Comparison of ENCODE assay signal across 21 mouse cellular contexts in the genomic region with DNA sequence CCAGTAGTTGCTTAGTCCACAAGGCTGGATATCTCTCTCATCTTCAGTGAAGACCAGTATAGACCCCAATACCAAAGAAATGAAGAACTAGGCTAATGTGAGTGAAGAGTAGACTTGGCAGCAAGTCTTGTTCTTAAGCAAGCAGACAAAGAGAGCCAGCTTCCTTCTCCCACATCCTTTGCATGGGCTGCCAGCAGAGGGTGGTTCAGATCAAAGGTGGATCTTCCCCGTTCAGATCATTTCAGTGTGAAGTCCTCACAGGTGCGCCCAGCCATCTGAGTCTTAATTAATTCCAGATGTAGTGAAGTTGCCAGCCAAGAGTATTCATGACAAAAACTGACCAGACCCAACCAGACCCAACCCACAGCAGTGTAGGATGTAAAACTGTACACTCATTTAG. TPM values are rescaled to one million over a fixed set of nuclear protein-coding genes. Genes with fewer than 3 reads are reported as not detected.
"Had no signal": no experiment of that assay in that cellular context is flagged by ENCODE, and none has a peak within 500 bp of the region (broad histone marks: within the 10 kb centered on the region; RNA-seq: fewer than 3 reads in every experiment).

No protein-coding gene starts in this region.

- H3K36me3 ChIP-seq: midbrain, embryonic 15.5 days had no signal

- H3K27me3 ChIP-seq: liver, embryonic 15.5 days; midbrain, embryonic 15.5 days; stomach, embryonic 15.5 days had no signal

- ATAC-seq: intestine, postnatal 0 days; midbrain, embryonic 15.5 days had no signal

- H3K9ac ChIP-seq: liver, embryonic 15.5 days; lung, embryonic 14.5 days; midbrain, embryonic 15.5 days; stomach, embryonic 15.5 days had no signal

- H3K4me1 ChIP-seq: midbrain, embryonic 15.5 days; stomach, embryonic 15.5 days had no signal

- H3K4me3 ChIP-seq: left cerebral cortex, adult 2 months; limb, embryonic 10.5 days; liver, embryonic 15.5 days; megakaryocyte, embryonic 14.5 days; midbrain, embryonic 15.5 days; stomach, embryonic 15.5 days had no signal

- H3K27ac ChIP-seq: kidney, postnatal 0 days; left cerebral cortex, adult 2 months; limb, embryonic 10.5 days; liver, embryonic 15.5 days; macrophage; midbrain, embryonic 15.5 days; stomach, embryonic 15.5 days had no signal

- H3K4me2 ChIP-seq: liver, embryonic 11.5 days; liver, embryonic 15.5 days; lung, embryonic 14.5 days; midbrain, embryonic 11.5 days; midbrain, embryonic 15.5 days; stomach, embryonic 15.5 days had no signal

- H3K9me3 ChIP-seq: limb, embryonic 10.5 days; liver, embryonic 15.5 days; megakaryocyte, embryonic 14.5 days; midbrain, embryonic 15.5 days; stomach, embryonic 15.5 days had no signal

- DNase-seq: kidney, adult 9 months; lung, embryonic 14.5 days; lung, postnatal 10 days; right cerebral cortex, adult 18-20 months; right cerebral cortex, postnatal 25 days; thymus, adult 2 months had no signal

RNA-seq across cellular contexts. Expression of a gene that starts 16.5 kb away (rescaled TPM):
- polyA plus RNA-seq: intestine, postnatal 0 days; kidney, postnatal 0 days; large intestine, adult 2 months; limb, embryonic 10.5 days; liver, embryonic 11.5 days; liver, embryonic 15.5 days; lung, embryonic 14.5 days; macrophage; midbrain, embryonic 11.5 days; midbrain, embryonic 15.5 days; neural tube, embryonic 14.5 days; small intestine, adult 2 months; stomach, embryonic 15.5 days; urinary bladder, adult 2 months had no signal
